Mouse (Mus musculus): ENCODE measurements at regions not wholly inside any gene's neighbourhood (a gene's known extent, or its start where the extent isn't known, plus 50 kb on each side); places are given as distances from the start of the nearest gene placed in this dataset.
A peak's percentile ranks its signal among the peaks of the same experiment; 100 is the strongest.

GRCm38 (mm10) chr2:160066491-160067303, 267.3 kb downstream of the Gm826 start:
- peak; percentile 49 to 58 for DNase-seq (ENCODE audit: low spot score in 2 of 2)

- DNase-seq (ENCODE audit: low spot score in 2 of 2), result no peak
Observed at GRCm38 (mm10) chr2:160062148-160062937, 271.6 kb downstream of the Gm826 start.

DNA sequence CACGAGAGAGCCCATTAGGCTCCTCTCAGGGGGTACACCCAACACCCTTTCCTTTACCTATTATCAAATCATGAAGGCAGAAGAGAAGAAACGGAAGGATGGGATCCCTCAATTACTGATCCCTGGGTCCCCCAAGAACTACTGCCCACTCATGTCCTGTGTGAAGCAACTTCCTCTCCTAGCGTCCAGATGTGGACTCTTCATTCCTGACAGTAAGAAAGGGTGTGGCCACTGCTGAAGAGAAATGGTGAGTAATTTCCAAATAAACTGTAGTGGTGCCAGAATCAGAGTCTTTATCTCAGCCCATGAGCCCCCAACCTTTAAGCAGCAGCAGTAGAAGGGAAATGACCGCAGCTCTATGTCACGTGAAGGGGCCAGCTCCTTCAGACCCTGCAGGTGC, 273.9 kb downstream of the Gm826 start:
- no peak for DNase-seq (ENCODE audit: low spot score in 2 of 2)

GRCm38 (mm10) chr2:160057211-160057610, 276.8 kb downstream of the Gm826 start:
- DNase-seq (ENCODE audit: low spot score in 2 of 2), result no peak

- no peak for DNase-seq (ENCODE audit: low spot score in 2 of 2)
Observed at GRCm38 (mm10) chr2:160054411-160054810, 279.6 kb downstream of the Gm826 start.

- DNase-seq (ENCODE audit: low spot score in 2 of 2), result no peak
Observed at GRCm38 (mm10) chr2:160048286-160048685, 285.7 kb downstream of the Gm826 start.

DNA sequence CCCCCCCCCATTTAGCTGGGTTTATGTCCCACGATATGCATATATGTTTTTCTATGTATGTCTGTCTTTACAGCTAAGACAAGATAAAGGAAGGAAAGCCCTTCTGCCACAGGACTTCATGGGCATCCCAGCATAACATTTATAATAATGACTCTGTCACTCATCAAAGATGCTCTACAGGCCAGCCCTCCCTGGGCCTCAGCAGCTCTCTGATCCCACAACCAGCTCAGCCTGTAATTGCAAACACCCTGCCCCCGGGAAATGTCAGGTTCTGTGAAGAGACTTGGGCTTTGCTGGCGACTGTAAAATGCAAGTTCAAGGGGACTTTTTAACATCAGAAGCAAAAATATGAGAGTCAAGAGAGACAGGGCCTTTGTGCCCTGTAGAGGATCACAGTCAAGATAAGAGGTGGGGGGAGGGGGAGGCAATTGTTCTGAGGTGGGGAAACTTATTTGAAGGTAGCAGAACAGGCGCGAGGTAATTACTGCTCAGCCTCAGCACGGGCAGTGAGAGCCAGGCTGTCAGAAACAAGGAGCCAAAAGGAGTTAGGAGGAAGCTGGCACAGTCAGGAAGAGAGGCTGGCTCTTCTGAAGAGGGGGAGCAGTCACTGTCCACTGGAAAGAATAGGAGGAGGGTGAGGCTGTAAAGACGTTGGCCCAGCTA, 286.9 kb downstream of the Gm826 start:
- DNase-seq (ENCODE audit: low spot score in 2 of 2), result no peak

DNA sequence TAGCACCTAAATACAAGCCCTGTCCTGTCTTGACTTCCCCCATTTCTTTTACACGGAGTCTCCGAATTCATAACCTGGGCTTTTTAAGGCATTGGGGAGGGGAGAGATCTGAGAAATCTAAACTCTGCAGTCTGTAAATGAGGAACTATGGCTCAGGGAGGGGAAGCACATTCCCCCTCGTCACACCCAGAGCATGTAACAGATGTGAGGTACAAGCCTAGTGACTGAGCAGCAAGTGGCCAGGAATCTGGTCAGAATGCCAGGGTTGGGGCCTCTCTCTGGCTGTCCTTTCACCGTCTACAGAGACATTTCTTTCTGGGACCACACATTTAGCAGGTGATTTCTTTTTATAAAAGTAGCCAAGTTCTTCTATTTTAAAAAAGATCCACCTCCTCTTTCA, 289.4 kb downstream of the Gm826 start:
- DNase-seq (ENCODE audit: low spot score in 2 of 2), result no peak

DNA sequence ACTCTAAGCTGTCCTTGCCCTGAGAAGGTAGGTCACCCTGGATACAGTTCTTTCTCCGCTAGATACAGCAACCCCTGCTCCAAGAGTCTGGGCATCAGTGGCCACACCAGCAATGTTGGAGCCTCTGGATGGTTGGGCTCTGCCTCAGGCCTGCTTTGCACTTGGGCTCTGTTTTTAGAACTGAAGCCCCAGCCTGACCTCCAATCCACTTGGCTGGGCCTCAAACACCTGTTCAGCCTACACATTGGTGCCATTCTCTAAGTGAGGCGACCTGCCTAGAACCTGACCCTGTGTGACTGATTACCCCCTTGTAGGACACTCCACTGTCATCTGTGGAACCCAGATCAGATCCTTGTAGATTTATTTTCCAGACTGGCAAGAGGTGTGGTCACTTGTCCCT, 289.8 kb downstream of the Gm826 start:
- no peak for DNase-seq (ENCODE audit: low spot score in 2 of 2)

DNA sequence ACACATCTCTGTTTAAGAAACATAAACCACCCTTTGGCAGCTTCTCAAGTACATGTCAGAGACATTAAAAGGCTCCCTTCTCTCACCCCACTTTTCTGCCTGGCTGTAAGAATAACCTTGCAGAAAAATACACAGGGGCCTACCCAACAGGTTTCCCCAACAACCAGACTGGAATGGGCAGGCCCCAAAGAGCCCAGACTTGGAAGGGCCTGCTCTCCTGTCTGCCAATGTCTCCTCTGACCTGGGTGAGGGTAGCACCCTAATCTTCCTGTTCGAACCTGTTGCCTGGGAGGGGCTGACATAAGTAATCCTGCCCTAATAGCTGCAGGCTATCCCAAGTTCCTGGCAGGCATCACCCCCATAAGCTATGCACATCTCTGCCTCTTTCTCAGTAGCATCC, 304.5 kb downstream of the Gm826 start:
- DNase-seq (ENCODE audit: low spot score in 2 of 2), result no peak

GRCm38 (mm10) chr2:160028459-160028858, 305.5 kb downstream of the Gm826 start:
- no peak for DNase-seq (ENCODE audit: low spot score in 2 of 2)

GRCm38 (mm10) chr2:160025911-160026310, 308.1 kb downstream of the Gm826 start:
- no peak for DNase-seq (ENCODE audit: low spot score in 2 of 2)

- no peak for DNase-seq (ENCODE audit: low spot score in 2 of 2)
Observed at GRCm38 (mm10) chr2:160021541-160021940, 312.4 kb downstream of the Gm826 start.

- no peak for DNase-seq (ENCODE audit: low spot score in 2 of 2)
Observed at GRCm38 (mm10) chr2:160020876-160021275, 313.1 kb downstream of the Gm826 start.

DNA sequence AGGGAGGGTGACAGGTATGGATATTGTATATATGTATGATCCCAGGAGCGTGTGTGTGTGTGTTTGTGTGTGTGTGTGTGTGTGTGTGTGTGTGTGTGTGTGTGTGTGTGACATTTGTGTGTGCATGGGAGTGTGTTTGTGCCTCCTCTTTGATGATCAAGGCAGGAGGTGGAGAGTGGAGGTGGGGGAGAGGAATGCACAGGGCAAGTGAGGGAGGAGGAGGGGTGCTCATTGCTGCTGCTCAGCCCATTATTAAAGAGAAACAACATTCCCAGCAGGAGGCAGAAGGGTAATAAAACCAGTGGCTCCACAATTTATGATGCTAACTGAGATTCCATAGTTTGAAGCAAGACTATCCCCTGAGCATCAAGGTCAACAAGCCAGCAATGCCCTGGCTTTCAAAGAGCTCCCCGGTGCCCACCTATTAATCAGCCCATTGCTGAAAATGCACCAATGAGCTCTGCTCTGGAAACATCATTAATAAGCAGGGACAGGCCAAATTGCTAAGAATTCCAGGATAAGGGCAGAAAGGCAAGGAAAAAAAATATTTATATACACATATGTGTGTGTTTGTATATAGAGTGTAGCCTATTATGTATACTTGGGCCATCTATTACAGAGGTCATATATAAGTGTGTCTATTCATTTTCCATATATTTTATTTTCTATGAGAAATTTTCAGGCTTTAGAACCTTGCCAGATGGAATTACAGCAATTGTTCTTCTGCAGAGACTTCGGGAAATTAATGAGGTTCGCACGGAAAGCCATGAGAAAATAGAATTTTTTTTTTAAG, 316.7 kb downstream of the Gm826 start:
- no peak for DNase-seq (ENCODE audit: low spot score in 2 of 2)

DNA sequence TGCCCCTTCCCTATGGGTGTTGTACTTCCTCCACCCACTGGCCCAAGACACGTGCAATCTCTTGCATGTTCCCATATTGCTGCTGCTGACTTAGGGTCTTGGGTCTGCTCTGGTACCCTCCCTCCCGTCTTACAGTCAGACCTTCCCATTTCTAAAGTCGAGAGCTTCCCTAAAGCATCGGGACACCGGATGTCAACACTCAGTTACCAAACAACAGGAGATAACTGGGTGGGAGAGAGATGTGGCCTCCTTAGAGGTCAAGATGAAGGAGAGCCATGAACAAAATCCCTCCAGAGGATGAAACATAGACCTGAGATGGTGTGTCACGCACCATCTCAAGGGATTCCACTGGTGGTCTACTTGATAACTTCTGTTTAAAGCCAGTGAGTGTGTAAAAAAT, 322.5 kb downstream of the Gm826 start:
- DNase-seq (ENCODE audit: low spot score in 2 of 2), result no peak

GRCm38 (mm10) chr2:160002695-160003094, 331.3 kb downstream of the Gm826 start:
- no peak for DNase-seq (ENCODE audit: low spot score in 2 of 2)

DNA sequence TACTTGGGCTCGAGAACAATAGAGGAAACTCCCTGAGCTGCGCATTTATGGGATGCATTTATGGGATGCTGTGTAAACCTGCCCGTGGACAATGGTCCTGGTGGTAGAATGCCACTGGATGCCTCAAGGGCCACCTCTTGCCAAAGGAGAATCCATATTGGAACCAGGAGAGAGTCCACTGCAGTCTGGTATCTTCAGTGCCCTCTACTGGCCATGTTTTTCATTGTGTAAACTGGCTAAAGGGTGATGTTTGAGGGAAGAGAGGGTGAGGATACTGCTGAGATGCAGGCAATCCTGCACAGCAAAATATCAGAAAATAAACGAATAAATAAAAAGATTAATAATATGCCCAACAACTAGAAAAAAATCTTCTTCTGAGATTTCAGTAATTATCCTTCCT, 333.5 kb downstream of the Gm826 start:
- DNase-seq (ENCODE audit: low spot score in 2 of 2), result no peak

DNA sequence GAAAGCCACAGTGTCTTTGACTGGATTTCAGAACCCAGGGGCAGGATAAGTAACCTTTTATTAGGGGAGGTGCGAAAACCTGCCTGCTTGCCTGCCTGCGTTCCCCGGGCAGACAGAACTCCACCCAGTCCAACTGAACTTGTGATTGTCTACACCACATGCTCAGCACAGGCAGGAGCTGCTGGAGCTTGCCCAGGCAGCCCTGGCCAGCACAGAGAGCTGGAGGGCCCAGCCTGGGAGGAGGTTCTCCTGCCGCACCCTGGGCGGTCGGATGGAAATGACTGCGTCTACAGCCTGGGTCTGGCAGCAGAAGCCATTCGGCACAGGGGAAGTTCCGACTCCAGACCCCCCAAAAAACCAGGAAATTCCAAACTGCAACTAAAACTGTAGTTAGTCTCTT, 336.6 kb downstream of the Gm826 start:
- DNase-seq (ENCODE audit: low spot score in 2 of 2), result no peak

DNA sequence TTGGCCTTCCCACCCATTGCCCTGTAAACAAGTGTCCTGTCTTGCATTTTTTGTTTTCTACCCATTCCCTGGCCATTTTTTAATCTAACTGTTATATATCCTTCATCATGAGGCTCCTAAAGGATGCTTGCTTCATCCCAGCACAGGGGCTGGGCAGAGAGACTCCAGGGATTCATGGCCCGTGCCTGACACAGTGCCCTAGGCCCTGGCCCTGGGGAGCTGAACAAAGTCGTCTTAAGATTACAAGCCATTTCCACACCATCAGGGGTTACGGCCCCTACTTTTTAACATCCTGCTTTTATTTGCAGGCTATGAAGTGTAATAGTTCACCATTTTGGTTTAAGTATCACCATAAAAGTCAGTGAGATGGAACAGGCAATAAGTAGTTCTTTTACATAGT, 339.5 kb downstream of the Gm826 start:
- no peak for DNase-seq (ENCODE audit: low spot score in 2 of 2)

GRCm38 (mm10) chr2:159986719-159987118, 347.2 kb downstream of the Gm826 start:
- no peak for DNase-seq (ENCODE audit: low spot score in 2 of 2)

DNA sequence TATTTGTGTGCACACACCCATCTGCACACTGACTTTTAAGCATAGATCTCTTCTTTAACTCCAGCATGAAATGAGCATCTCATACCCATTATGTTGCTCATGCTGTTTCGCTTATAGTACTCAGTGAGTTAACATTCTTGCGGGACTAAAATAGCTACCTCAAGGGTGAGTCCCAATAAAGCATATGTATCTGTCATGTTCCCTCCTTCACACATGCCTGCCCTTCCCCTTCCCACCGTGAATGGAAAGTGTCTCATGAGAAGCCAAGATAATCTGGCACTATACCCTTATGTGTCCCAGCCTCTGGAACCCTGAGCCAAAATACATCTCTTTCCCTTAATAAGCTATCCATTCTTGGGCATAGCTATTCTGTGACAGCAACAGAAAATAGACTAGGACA, 352.3 kb downstream of the Gm826 start:
- DNase-seq (ENCODE audit: low spot score in 2 of 2), result no peak
